Mouse (Mus musculus) myocyte (in vitro differentiated cells): ENCODE measurements around the gene Adamtsl2. TPM values are rescaled to one million over a fixed set of nuclear protein-coding genes. Genes with fewer than 3 reads are reported as not detected.
A peak's percentile ranks its signal among the peaks of the same experiment; 100 is the strongest.

Experiments used
- H3K27me3 ChIP-seq: one replicate; pipeline ENCODE4 v1.6.1; 2011; ENCODE audit not compliant: control insufficient read depth, insufficient read depth, insufficient read length
- H3K36me3 ChIP-seq: one replicate; pipeline ENCODE4 v1.6.1; 2011; ENCODE audit not compliant: control insufficient read depth, insufficient read depth
- H3K4me2 ChIP-seq: one replicate; pipeline ENCODE4 v1.6.1; 2011; ENCODE audit warnings: low read depth, control low read depth
- H3K4me3 ChIP-seq: one replicate; pipeline ENCODE4 v1.5.1; 2011; ENCODE audit warnings: mild to moderate bottlenecking, control low read depth, moderate library complexity
- H3K79me2 ChIP-seq: one replicate; pipeline ENCODE4 v1.6.1; 2011; ENCODE audit not compliant: control insufficient read depth, insufficient read depth
- H3ac ChIP-seq: one replicate; pipeline ENCODE4 v1.6.1; 2011; ENCODE audit not compliant: control insufficient read depth, insufficient read length
- CEBPB ChIP-seq: IDR thresholded peaks from 2 replicates; pipeline ENCODE4 v1.6.1; 2011; ENCODE audit warnings: mild to moderate bottlenecking, moderate library complexity; ENCODE audit not compliant: poor library complexity, insufficient read depth, severe bottlenecking
- E2F4 ChIP-seq: IDR thresholded peaks from one replicate; pipeline ENCODE4 v1.6.1; 2011; ENCODE audit warnings: mild to moderate bottlenecking, control low read depth, moderate library complexity; ENCODE audit not compliant: insufficient read depth
- MAX ChIP-seq: IDR thresholded peaks from one replicate; pipeline ENCODE4 v1.6.1; 2011; ENCODE audit warnings: low read depth, mild to moderate bottlenecking, control low read depth
- MYOD1 ChIP-seq, 3 experiments: IDR thresholded peaks; one replicate each; pipeline ENCODE4 v1.6.1; 2011; ENCODE audit warnings: control low read depth in 2 of 3, low read depth in 2 of 3, mild to moderate bottlenecking in 2 of 3, moderate library complexity in 1 of 3; ENCODE audit not compliant: insufficient read length in 2 of 3, control insufficient read depth in 1 of 3
- MYOG ChIP-seq, 3 experiments: IDR thresholded peaks; one replicate each; pipeline ENCODE4 v1.6.1; 2011; ENCODE audit warnings: control low read depth in 2 of 3, low read depth in 2 of 3, mild to moderate bottlenecking in 2 of 3; ENCODE audit not compliant: insufficient read length in 2 of 3, control insufficient read depth in 1 of 3, insufficient read depth in 1 of 3
- POLR2A ChIP-seq: IDR thresholded peaks from one replicate; pipeline ENCODE4 v1.6.1; 2011; ENCODE audit warnings: low read depth, mild to moderate bottlenecking, control low read depth, moderate library complexity; ENCODE audit not compliant: insufficient read length
- POLR2AphosphoS2 ChIP-seq: IDR thresholded peaks from one replicate; pipeline ENCODE4 v1.6.1; 2011; ENCODE audit warnings: low read depth, control low read depth; ENCODE audit not compliant: insufficient read length
- REST ChIP-seq: IDR thresholded peaks from one replicate; pipeline ENCODE4 v1.6.1; 2011; ENCODE audit warnings: mild to moderate bottlenecking, control low read depth, moderate library complexity; ENCODE audit not compliant: insufficient read depth, insufficient read length
- SRF ChIP-seq: IDR thresholded peaks from one replicate; pipeline ENCODE4 v1.6.1; 2011; ENCODE audit warnings: low read depth; ENCODE audit not compliant: control insufficient read depth, insufficient read length
- TCF12 ChIP-seq: IDR thresholded peaks from one replicate; pipeline ENCODE4 v1.6.1; 2011; ENCODE audit warnings: mild to moderate bottlenecking, control low read depth; ENCODE audit not compliant: poor library complexity, insufficient read depth, severe bottlenecking
- TCF3 ChIP-seq: IDR thresholded peaks from one replicate; pipeline ENCODE4 v1.6.1; 2011; ENCODE audit warnings: low read depth, control low read depth; ENCODE audit not compliant: insufficient read length
- USF1 ChIP-seq: IDR thresholded peaks from one replicate; pipeline ENCODE4 v1.6.1; 2011; ENCODE audit warnings: low read depth, mild to moderate bottlenecking, control low read depth, moderate library complexity
- polyA plus RNA-seq: library from polyadenylated mRNA; unstranded; fragments of >200 nt; fragmentation: generic; extraction: Trizol; gene quantifications from one replicate; pipeline ENCODE4 v1.2.1, GENCODE M21; 2012; ENCODE audit warnings: missing spikeins

Gene Adamtsl2
- polyA plus RNA-seq, 1 experiment: 17.6 TPM

- H3ac ChIP-seq: no peak overlapping the region
- no peak overlapping the region for H3K4me2 ChIP-seq
- H3K27me3 ChIP-seq: peaks cover 25% of the 10 kb centered on the region
- TF ChIP-seq POLR2AphosphoS2 (no peak), USF1 (no peak), E2F4 (no peak), TCF3 (no peak)
- no peaks in the 10 kb centered on the region for H3K36me3 ChIP-seq
- H3K4me3 ChIP-seq: no peak overlapping the region
- no peaks in the 10 kb centered on the region for H3K79me2 ChIP-seq
These were observed 27.6 kb downstream of the Adamtsl2 start for GRCm38 (mm10) chr2:27106816-27107215.

- H3K79me2 ChIP-seq: no peaks in the 10 kb centered on the region
- H3K36me3 ChIP-seq: no peaks in the 10 kb centered on the region
- H3K4me2 ChIP-seq: peak overlapping the region; percentile 31
- peaks cover 25% of the 10 kb centered on the region for H3K27me3 ChIP-seq
- TF ChIP-seq E2F4: no peak
- no peak for TF ChIP-seq USF1
- TF ChIP-seq TCF12: peak; percentile 79
- TF ChIP-seq MYOG (IDR thresholded peaks at IDR 0.05; ENCODE audit: control insufficient read depth in 1 of 3, insufficient read depth in 1 of 3, insufficient read length in 2 of 3, low read depth in 2 of 3): peak; percentile 78 to 86 (median 82)
- TF ChIP-seq SRF: no peak
- TF ChIP-seq POLR2AphosphoS2: no peak
- peak; percentile 45 for TF ChIP-seq TCF3
- TF ChIP-seq CEBPB: no peak
- no peak for TF ChIP-seq POLR2A
- no peak for TF ChIP-seq REST
- no peak for TF ChIP-seq MAX
- TF ChIP-seq MYOD1 (IDR thresholded peaks at IDR 0.05; ENCODE audit: control insufficient read depth in 1 of 3, insufficient read length in 2 of 3, low read depth in 2 of 3): peak; percentile 78 to 94 (median 93)
- H3K4me3 ChIP-seq: no peak overlapping the region
- no peak overlapping the region for H3ac ChIP-seq
These were observed 29.0 kb downstream of the Adamtsl2 start for GRCm38 (mm10) chr2:27108144-27108543.

GRCm38 (mm10) chr2:27109052-27109451 is 29.9 kb downstream of the Adamtsl2 start:
- Histone ChIP-seq H3K4me2 (peak overlapping the region; percentile 9), H3K36me3 (no peaks in the 10 kb centered on the region), H3K79me2 (no peaks in the 10 kb centered on the region), H3K4me3 (no peak overlapping the region), H3ac (no peak overlapping the region), H3K27me3 (peaks cover 26% of the 10 kb centered on the region)
- peak; percentile 89 for TF ChIP-seq SRF
- no peak for TF ChIP-seq E2F4
- no peak for TF ChIP-seq POLR2AphosphoS2
- TF ChIP-seq POLR2A: no peak
- no peak for TF ChIP-seq USF1
- TF ChIP-seq MYOG (IDR thresholded peaks at IDR 0.05; ENCODE audit: control insufficient read depth in 1 of 3, insufficient read depth in 1 of 3, insufficient read length in 2 of 3, low read depth in 2 of 3): peak in 2 of 3 experiments; percentile 71 to 84
- TF ChIP-seq TCF12: no peak
- no peak for TF ChIP-seq MAX
- TF ChIP-seq TCF3: peak; percentile 25
- TF ChIP-seq CEBPB: no peak
- no peak for TF ChIP-seq REST
- peak in 2 of 3 experiments; percentile 54 to 83 for TF ChIP-seq MYOD1 (IDR thresholded peaks at IDR 0.05; ENCODE audit: control insufficient read depth in 1 of 3, insufficient read length in 2 of 3, low read depth in 2 of 3)

GRCm38 (mm10) chr2:27112585-27112984 is 33.4 kb downstream of the Adamtsl2 start:
- no peak overlapping the region for H3ac ChIP-seq

GRCm38 (mm10) chr2:27114169-27114568 is 35.0 kb downstream of the Adamtsl2 start:
- Histone ChIP-seq H3K27me3 (peaks cover 49% of the 10 kb centered on the region), H3K36me3 (no peaks in the 10 kb centered on the region), H3K79me2 (no peaks in the 10 kb centered on the region), H3K4me2 (no peak overlapping the region), H3K4me3 (no peak overlapping the region), H3ac (no peak overlapping the region)
- TF ChIP-seq MYOD1 (IDR thresholded peaks at IDR 0.05; ENCODE audit: control insufficient read depth in 1 of 3, insufficient read length in 2 of 3, low read depth in 2 of 3): no peak
- no peak for TF ChIP-seq REST
- no peak for TF ChIP-seq E2F4
- no peak for TF ChIP-seq MAX
- no peak for TF ChIP-seq POLR2A
- no peak for TF ChIP-seq POLR2AphosphoS2
- no peak for TF ChIP-seq TCF12
- no peak for TF ChIP-seq MYOG (IDR thresholded peaks at IDR 0.05; ENCODE audit: control insufficient read depth in 1 of 3, insufficient read depth in 1 of 3, insufficient read length in 2 of 3, low read depth in 2 of 3)
- no peak for TF ChIP-seq SRF
- no peak for TF ChIP-seq USF1
- TF ChIP-seq TCF3: no peak
- no peak for TF ChIP-seq CEBPB

More at GRCm38 (mm10) chr2:27112585-27112984, 33.4 kb downstream of the Adamtsl2 start:
- H3K27me3 ChIP-seq: peaks cover 38% of the 10 kb centered on the region
- no peak overlapping the region for H3K4me2 ChIP-seq
- H3K79me2 ChIP-seq: no peaks in the 10 kb centered on the region
- no peak overlapping the region for H3K4me3 ChIP-seq
- H3K36me3 ChIP-seq: no peaks in the 10 kb centered on the region
- TF ChIP-seq MYOG (IDR thresholded peaks at IDR 0.05; ENCODE audit: control insufficient read depth in 1 of 3, insufficient read depth in 1 of 3, insufficient read length in 2 of 3, low read depth in 2 of 3): peak; percentile 50 to 96 (median 94)
- TF ChIP-seq MYOD1 (IDR thresholded peaks at IDR 0.05; ENCODE audit: control insufficient read depth in 1 of 3, insufficient read length in 2 of 3, low read depth in 2 of 3): peak in 2 of 3 experiments; percentile 90 to 96
- TF ChIP-seq TCF3: peak; percentile 83
- TF ChIP-seq POLR2A: no peak
- TF ChIP-seq MAX: no peak
- TF ChIP-seq POLR2AphosphoS2: no peak
- TF ChIP-seq CEBPB: no peak
- no peak for TF ChIP-seq SRF
- no peak for TF ChIP-seq E2F4
- no peak for TF ChIP-seq REST
- peak; percentile 66 for TF ChIP-seq TCF12
